In the genomic region with DNA sequence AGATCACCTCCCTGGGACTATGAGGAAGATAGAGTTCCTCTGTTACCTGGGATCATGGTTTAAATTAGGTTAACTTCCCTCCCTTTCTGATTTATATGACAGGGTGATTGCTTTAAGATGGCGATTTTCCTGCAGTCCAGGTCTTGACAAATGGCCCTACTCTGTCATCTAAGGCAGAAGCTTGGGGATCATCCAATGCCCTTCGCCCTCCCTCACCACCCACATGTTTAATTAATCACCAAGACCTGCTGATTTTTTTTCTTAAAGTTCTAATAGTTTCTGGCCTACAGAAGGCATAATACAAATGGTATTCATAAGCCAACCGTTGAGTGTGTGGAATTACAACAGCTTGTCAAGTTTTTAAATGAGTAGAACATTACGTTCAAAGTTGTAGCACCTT, we compare ENCODE assay signal across 22 mouse cellular contexts. TPM values are rescaled to one million over a fixed set of nuclear protein-coding genes. Genes with fewer than 3 reads are reported as not detected.
"Had no signal": no experiment of that assay in that cellular context is flagged by ENCODE, and none has a peak within 500 bp of the region (broad histone marks: within the 10 kb centered on the region; RNA-seq: fewer than 3 reads in every experiment).

No protein-coding gene starts in this region.

- H3K4me2 ChIP-seq: forebrain, embryonic 15.5 days; heart, embryonic 12.5 days; hindbrain, embryonic 13.5 days; hindbrain, embryonic 15.5 days; limb, embryonic 12.5 days; liver, embryonic 11.5 days; liver, embryonic 13.5 days; liver, embryonic 15.5 days had no signal

- DNase-seq: forebrain, postnatal 0 days; gastrocnemius, postnatal 14 days; gastrocnemius, postnatal 36 days; heart, adult 18-20 months; heart, postnatal 10 days; kidney, adult 18-20 months; layer of hippocampus, adult 9-11 months; layer of hippocampus, postnatal 36 days; left cerebral cortex, postnatal 4 days; liver; liver, embryonic 13.5 days had no signal

- H3K36me3 ChIP-seq: forebrain, embryonic 15.5 days; heart, embryonic 10.5 days; heart, embryonic 12.5 days; hindbrain, embryonic 13.5 days; hindbrain, embryonic 15.5 days; limb, embryonic 12.5 days; liver, embryonic 13.5 days; liver, embryonic 15.5 days had no signal

- ATAC-seq: forebrain, embryonic 15.5 days; forebrain, postnatal 0 days; hindbrain, postnatal 0 days; intestine, embryonic 16.5 days had no signal

- H3K9ac ChIP-seq: forebrain, embryonic 15.5 days; forebrain, postnatal 0 days; heart, embryonic 12.5 days; hindbrain, embryonic 13.5 days; hindbrain, embryonic 15.5 days; limb, embryonic 12.5 days; liver, embryonic 13.5 days; liver, embryonic 15.5 days had no signal

- H3K27me3 ChIP-seq: forebrain, embryonic 15.5 days; heart, embryonic 12.5 days; hindbrain, embryonic 13.5 days; hindbrain, embryonic 15.5 days; limb, embryonic 12.5 days; liver, embryonic 13.5 days; liver, embryonic 15.5 days had no signal

- H3K4me3 ChIP-seq: forebrain, embryonic 15.5 days; heart, embryonic 10.5 days; heart, embryonic 12.5 days; hindbrain, embryonic 13.5 days; hindbrain, embryonic 15.5 days; limb, embryonic 12.5 days; liver, embryonic 13.5 days; liver, embryonic 15.5 days had no signal

- H3K4me1 ChIP-seq: forebrain, embryonic 15.5 days; heart, embryonic 10.5 days; heart, embryonic 12.5 days; hindbrain, embryonic 13.5 days; hindbrain, embryonic 15.5 days; limb, embryonic 12.5 days; liver, embryonic 13.5 days; liver, embryonic 15.5 days had no signal

- H3K27ac ChIP-seq: forebrain, embryonic 15.5 days; heart, embryonic 10.5 days; hindbrain, embryonic 13.5 days; hindbrain, embryonic 15.5 days; hindbrain, postnatal 0 days; limb, embryonic 12.5 days; liver, embryonic 13.5 days; liver, embryonic 15.5 days had no signal

- H3K9me3 ChIP-seq: forebrain, embryonic 15.5 days; heart, embryonic 10.5 days; hindbrain, embryonic 15.5 days; liver, embryonic 13.5 days; liver, embryonic 15.5 days had no signal

RNA-seq across cellular contexts. Expression of gene Enpp6, which starts 9.3 kb away (rescaled TPM):
- total RNA-seq: hematopoietic stem cell, adult 5-6 weeks had no signal
